Mouse (Mus musculus): Measurements from ENCODE around the gene Slc2a5. TPM values are rescaled to one million over a fixed set of nuclear protein-coding genes. Genes with fewer than 3 reads are reported as not detected.

The Slc2a5 gene
- 1 to 10 TPM; 4.9 to 6.0 TPM for total RNA-seq (2021)
- long read RNA-seq, partial matches to known transcripts: 12 of 13 reads
- long read RNA-seq, other reads (novel, unspliced or antisense): 1 of 13 reads

GRCm38 (mm10) chr4:150119055-150119454, at the start of gene Slc2a5:
TSS of gene Slc2a5 (plus strand) at chr4:150119283.
- DNase-seq (ENCODE audit: low spot score in 2 of 2): no peak

- DNase-seq (ENCODE audit: low spot score in 2 of 2): no peak
Measured at GRCm38 (mm10) chr4:150070136-150070535, 48.9 kb upstream of the Slc2a5 start.

DNA sequence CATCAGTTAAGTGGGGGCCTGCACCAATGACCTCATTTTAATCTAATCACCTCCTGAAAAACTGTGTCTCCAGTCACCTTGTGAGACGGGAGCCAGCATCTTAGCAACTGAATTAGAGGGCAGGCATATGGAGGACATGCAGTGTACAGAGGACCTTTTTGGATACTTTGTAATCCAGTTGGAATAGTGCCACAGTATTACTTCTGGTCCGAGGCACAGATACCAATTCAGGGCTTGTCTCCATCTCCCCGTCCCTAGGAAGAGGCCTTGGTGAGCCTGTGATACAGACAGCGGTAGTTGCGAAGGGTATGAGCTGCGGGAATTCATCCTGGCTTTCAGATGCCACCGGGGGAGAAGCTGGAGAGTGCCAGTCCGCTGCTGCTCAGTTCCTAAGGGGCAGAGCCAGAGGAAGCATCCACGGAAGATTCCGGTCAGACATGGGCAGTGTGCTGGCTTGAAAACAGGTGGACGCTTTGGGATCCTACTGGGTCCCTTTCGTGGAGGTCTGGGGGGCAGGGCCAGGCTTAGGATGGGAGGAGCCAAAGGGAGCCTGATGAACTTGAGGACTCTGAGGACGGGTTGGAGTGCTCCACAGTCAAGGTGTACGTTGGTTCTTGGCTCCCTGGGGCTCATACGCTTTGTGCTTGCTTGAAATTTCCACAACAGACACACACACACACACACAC, 46.5 kb upstream of the Slc2a5 start:
- DNase-seq (ENCODE audit: low spot score in 2 of 2): no peak

DNA sequence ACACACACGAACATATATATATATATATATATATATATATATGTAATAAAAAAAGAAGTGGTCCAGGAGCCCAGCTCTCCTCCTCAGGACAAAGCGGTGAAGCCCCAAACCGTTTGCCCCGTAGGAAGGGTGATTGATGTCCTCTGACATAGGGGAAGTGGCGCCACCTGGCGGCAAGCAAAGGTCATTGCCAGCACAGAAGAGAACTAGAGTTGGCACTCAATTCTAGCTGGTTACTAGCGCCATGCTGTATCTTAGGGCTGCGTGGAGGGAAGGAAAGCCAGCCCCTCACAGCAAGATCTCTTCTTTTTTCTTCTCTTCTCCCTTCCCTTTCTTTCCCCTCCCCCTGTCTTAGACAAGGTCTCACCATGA, 46.0 kb upstream of the Slc2a5 start:
- DNase-seq (ENCODE audit: low spot score in 2 of 2): no peak

DNA sequence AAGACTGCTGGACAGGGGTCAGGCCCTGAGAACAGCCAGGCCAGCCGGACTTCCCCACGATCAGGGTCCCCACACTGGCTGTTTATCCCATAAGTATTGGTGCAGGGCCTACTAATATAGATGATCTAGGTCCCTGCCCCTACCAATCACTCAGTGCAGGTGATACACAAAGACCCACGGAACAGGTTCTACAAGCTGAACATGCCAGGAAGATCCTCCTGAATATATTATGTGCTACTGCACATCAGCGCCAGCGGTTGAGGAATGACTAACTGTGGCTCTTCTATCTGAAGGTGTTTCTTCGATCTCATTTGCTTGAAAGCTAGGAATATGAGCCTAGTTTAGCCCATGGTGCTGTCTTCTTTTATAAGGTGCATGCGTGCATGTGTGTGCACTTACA, 43.7 kb upstream of the Slc2a5 start:
- DNase-seq (ENCODE audit: low spot score in 2 of 2): no peak

DNA sequence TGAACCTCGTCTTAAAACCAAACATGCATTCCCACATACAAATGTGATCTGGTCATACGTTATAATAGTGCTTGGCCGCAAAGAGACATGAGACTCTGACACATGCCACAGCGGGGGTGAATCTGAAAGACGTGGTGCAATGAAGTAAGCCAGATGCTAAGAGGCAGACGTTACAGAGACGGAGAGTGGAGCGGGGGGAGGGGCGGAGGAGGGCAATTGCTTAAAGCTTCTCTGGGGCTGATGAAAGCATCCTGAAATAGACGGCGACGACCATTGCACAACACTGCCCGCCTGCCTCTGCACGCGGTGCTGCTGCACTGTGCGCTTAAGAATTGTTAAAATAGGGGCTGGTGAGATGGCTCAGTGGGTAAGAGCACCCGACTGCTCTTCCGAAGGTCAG, 42.9 kb upstream of the Slc2a5 start:
- no peak for DNase-seq (ENCODE audit: low spot score in 2 of 2)

- no peak for DNase-seq (ENCODE audit: low spot score in 2 of 2)
Measured at GRCm38 (mm10) chr4:150078646-150079045, 40.4 kb upstream of the Slc2a5 start.

- no peak for DNase-seq (ENCODE audit: low spot score in 2 of 2)
Measured at GRCm38 (mm10) chr4:150079244-150079643, 39.8 kb upstream of the Slc2a5 start.

- no peak for DNase-seq (ENCODE audit: low spot score in 2 of 2)
Measured at GRCm38 (mm10) chr4:150080330-150080967, 38.6 kb upstream of the Slc2a5 start.

- DNase-seq (ENCODE audit: low spot score in 2 of 2): no peak
Measured at GRCm38 (mm10) chr4:150085366-150085765, 33.7 kb upstream of the Slc2a5 start.

DNA sequence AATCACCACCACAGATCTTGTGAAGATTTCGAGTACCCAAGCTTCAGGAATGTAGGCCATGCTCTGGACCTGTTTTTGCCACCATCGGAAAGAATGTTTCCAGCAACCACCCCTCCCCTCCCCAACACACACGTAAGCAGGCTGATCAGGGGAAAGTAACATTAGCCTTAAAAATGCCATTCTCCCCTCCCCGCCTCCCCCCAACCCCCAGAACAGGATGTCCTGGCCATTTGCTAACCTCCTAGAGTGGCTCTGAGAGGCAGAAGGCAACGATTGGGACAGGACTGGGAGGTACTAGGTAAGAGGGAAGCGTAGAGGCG, 32.3 kb upstream of the Slc2a5 start:
- no peak for DNase-seq (ENCODE audit: low spot score in 2 of 2)

GRCm38 (mm10) chr4:150087161-150087889, 31.8 kb upstream of the Slc2a5 start, which contains the start of gene Gpr157:
TSS of gene Gpr157 (plus strand) at chr4:150087365.
- peak; percentile 87 to 92 for DNase-seq (ENCODE audit: low spot score in 2 of 2)

GRCm38 (mm10) chr4:150087890-150088530, 31.1 kb upstream of the Slc2a5 start:
- DNase-seq (ENCODE audit: low spot score in 2 of 2): no peak

DNA sequence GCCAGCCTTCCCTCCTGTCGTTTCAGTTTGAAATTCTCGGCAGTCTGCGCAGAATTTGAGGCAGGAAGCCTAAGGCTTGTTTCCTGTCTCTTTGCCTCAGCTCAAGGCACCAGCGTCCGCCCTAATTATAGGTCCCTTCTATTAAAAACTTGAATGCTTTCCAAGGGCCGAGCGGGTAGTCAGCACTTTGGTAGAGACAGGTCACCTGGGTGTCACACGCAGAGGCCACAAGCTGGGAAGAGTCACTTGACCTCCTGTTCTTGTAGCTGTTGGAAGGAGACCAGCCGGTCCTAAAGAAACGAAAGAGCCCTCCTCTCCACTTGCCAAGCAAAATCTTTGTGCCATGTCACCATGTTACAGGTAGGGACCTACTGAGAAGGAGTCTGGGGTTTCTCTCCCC, 30.0 kb upstream of the Slc2a5 start:
- DNase-seq (ENCODE audit: low spot score in 2 of 2): no peak

- no peak for DNase-seq (ENCODE audit: low spot score in 2 of 2)
Measured at GRCm38 (mm10) chr4:150091887-150092582, 27.0 kb upstream of the Slc2a5 start.

DNA sequence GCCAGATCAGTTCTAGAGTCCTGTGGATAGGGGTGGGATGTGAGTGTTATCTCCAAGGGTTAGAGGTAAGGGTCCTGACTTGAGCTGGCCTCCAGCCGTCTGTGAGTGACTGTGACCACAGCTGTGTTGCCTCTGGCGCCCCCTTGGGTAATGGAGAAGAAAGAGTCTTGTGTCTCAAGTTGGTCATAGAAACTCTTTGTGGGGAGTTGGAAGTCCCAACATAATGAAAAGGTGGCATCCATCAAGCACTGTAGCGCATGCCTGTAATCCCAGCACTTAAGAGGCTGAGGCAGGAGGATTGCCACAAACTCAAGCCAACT, 26.5 kb upstream of the Slc2a5 start:
- DNase-seq (ENCODE audit: low spot score in 2 of 2): no peak

- DNase-seq (ENCODE audit: low spot score in 2 of 2): no peak
Measured at GRCm38 (mm10) chr4:150093560-150094462, 25.3 kb upstream of the Slc2a5 start.

DNA sequence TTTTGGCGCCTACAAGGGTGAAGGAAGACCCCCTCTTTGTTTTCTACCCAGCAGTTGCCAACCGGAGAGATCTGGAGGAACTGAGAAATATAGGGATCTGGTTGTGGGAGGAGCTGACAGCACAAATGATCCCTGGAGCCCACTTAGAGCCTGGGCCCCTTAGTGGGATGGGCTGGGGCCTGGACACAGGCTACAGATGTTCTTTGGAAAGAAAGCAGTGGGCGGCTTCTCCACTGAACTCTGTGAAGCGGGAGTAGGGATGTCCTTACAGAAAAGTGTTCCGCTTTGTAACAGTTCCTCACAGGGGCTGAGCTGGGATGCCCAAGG, 24.7 kb upstream of the Slc2a5 start:
- DNase-seq (ENCODE audit: low spot score in 2 of 2): no peak

DNA sequence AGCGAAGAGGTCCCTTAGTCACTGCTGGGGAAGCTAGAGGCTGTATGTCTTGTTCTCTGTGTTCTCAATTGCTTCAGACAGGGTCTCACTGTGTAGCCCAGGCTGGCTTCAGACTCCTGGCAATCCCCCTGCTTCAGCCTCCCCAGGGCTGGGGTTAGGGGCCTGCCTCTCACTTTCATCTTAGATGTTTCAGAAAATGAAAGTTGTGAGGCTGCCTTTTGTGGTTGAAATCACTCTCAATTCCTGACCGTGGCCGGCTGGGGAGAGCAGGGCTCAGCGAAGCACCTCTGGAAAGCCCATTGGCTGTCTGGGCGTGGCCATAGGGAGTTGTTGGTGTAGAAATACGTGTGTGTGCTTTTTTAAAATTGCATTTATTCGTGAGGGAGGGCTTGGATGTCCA, 22.8 kb upstream of the Slc2a5 start:
- DNase-seq (ENCODE audit: low spot score in 2 of 2): no peak

GRCm38 (mm10) chr4:150097847-150098246, 21.2 kb upstream of the Slc2a5 start:
- DNase-seq (ENCODE audit: low spot score in 2 of 2): no peak

GRCm38 (mm10) chr4:150098880-150099279, 20.2 kb upstream of the Slc2a5 start:
- DNase-seq (ENCODE audit: low spot score in 2 of 2): peak in 1 of 2 experiments; percentile 89

Data from layer of hippocampus, adult 18-20 months (tissue).